9 mouse cellular contexts compared by ENCODE assay signal in the genomic region with DNA sequence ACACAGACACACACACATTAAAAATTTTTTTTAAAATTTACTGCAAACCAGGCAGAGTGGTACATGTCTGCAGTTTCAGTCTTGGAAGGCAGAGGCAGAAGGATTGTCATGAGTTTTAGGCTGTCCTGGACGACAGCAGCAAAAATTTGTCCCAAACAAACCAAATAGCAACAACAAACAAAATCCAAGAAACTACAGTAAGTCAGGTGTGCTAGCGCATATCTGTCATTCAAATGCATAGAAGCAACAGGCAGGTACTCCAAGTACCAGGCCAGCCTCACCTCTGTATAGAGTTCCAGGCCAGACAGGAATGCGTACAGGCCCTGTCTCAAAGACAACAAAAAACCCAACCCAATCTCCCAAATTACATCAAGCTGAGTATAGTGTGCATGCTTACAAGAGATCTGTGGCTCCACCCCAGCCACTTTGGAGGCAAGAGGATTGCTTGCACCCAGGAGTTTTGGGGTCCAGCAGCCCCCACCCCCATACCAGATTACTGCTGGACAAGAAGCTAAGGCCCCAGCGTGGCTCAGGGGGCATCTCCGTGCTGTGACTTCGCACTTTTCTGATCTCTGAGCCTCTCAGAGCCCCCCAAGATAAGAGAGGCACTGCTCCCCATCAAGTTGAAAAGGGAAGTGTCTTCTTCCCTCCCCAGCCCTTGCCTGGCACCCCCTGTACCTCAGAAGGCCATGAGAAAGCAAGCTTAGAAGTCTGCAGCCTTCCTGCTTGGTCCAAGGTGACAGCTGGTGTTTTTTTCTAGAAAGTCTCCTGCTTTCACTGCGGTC. TPM values are rescaled to one million over a fixed set of nuclear protein-coding genes. Genes with fewer than 3 reads are reported as not detected.
DNase-seq lines count a peak whose midpoint lies in the region; ATAC-seq and TF ChIP-seq lines count a peak whose summit lies in the region.
"Had no signal": no experiment of that assay in that cellular context is flagged by ENCODE, and none has a peak within 500 bp of the region (broad histone marks: within the 10 kb centered on the region; RNA-seq: fewer than 3 reads in every experiment).

No protein-coding gene starts in this region.

- H3K4me3 ChIP-seq in cerebellum, adult 2 months (replicated peaks; ENCODE audit: insufficient read depth, low read depth, low read length): no peak overlapping the region
- no peak overlapping the region for H3K4me3 ChIP-seq in kidney, embryonic 15.5 days (replicated peaks)
- H3K4me3 ChIP-seq in G1E (ENCODE audit: low read depth, low read length): peak overlapping the region; percentile 54; the same call in 1 of the 2 replicates
- no peak overlapping the region for H3K4me3 ChIP-seq in intestine, embryonic 16.5 days (ENCODE audit: low read length)

- no peaks in the 10 kb centered on the region for H3K9me3 ChIP-seq in kidney, embryonic 15.5 days (replicated peaks)
- H3K9me3 ChIP-seq in G1E (replicated peaks): no peaks in the 10 kb centered on the region
- H3K9me3 ChIP-seq in intestine, embryonic 16.5 days (ENCODE audit: control insufficient read depth, low read length): no peaks in the 10 kb centered on the region

- peaks cover 72% of the 10 kb centered on the region for H3K36me3 ChIP-seq in kidney, embryonic 15.5 days
- H3K36me3 ChIP-seq in G1E (replicated peaks): peaks cover 93% of the 10 kb centered on the region
- peaks cover 7% of the 10 kb centered on the region for H3K36me3 ChIP-seq in intestine, embryonic 16.5 days (ENCODE audit: control insufficient read depth, insufficient read depth, low read length)

- no peak overlapping the region for H3K27ac ChIP-seq in cerebellum, adult 2 months (ENCODE audit: insufficient read depth, low read length)
- 0 out of 2 replicates have a peak overlapping the region, but pooled peaks have one; percentile 64 for H3K27ac ChIP-seq in kidney, embryonic 15.5 days
- H3K27ac ChIP-seq in intestine, embryonic 16.5 days (ENCODE audit: low read length): peak overlapping the region; percentile 39; the same call in 1 of the 2 replicates

- no peak for ATAC-seq in kidney, embryonic 15.5 days (replicated peaks; ENCODE audit: low FRiP score)
- no peak for ATAC-seq in G1E (ENCODE audit: extremely low read depth, insufficient number of reproducible peaks, low FRiP score, poor library complexity, severe bottlenecking)
- no peak for ATAC-seq in intestine, embryonic 16.5 days
- ATAC-seq: activated CD4-positive, CD25-positive, alpha-beta regulatory T cell, adult 4 months had no signal

- whole genome bisulfite sequencing in cerebellum, adult 2 months: 69% methylated on average over 7 of the region's 7 CpGs
- WGBS in kidney, embryonic 15.5 days: 86% methylated on average over 7 of the region's 7 CpGs
- WGBS in intestine, embryonic 16.5 days: 75% methylated on average over 7 of the region's 7 CpGs

- no peak overlapping the region for H3K4me2 ChIP-seq in kidney, embryonic 15.5 days
- H3K4me2 ChIP-seq in intestine, embryonic 16.5 days (ENCODE audit: low read depth, low read length): no peak overlapping the region

- no peak for TF ChIP-seq POLR2A in cerebellum, adult 2 months (IDR thresholded peaks at IDR 0.05; ENCODE audit: borderline replicate concordance, insufficient read depth, low read length)

- TF ChIP-seq CTCF in cerebellum, adult 2 months (IDR thresholded peaks at IDR 0.05; ENCODE audit: borderline replicate concordance, insufficient read depth, low read depth, low read length): no peak
- TF ChIP-seq CTCF in G1E (IDR thresholded peaks at IDR 0.05; ENCODE audit: low read depth, low read length): no peak

- no peak overlapping the region for H3K9ac ChIP-seq in kidney, embryonic 15.5 days
- no peak overlapping the region for H3K9ac ChIP-seq in intestine, embryonic 16.5 days (ENCODE audit: low read depth, low read length)

- H3K27me3 ChIP-seq in cerebellum, adult 2 months (ENCODE audit: control insufficient read depth, insufficient read depth, low read length): no peaks in the 10 kb centered on the region
- H3K27me3 ChIP-seq in kidney, embryonic 15.5 days: no peaks in the 10 kb centered on the region
- H3K27me3 ChIP-seq in G1E (ENCODE audit: insufficient read depth, low read length): no peaks in the 10 kb centered on the region
- no peaks in the 10 kb centered on the region for H3K27me3 ChIP-seq in intestine, embryonic 16.5 days (replicated peaks; ENCODE audit: control insufficient read depth, insufficient read depth, low read length)

- peak; percentile 19 for DNase-seq in cerebellum, adult 9-11 months
- DNase-seq in cerebellum, adult 2 months: no peak
- no peak for DNase-seq in kidney, adult 8-10 months
- peak; percentile 38 for DNase-seq in G1E (ENCODE audit: low spot score)
- no peak for DNase-seq in B cell, adult 2 months
- no peak for DNase-seq in cerebellum, adult 18-20 months

- peaks cover 11% of the 10 kb centered on the region for H3K4me1 ChIP-seq in cerebellum, adult 2 months (ENCODE audit: control insufficient read depth, insufficient read depth, low read length)
- peaks cover 55% of the 10 kb centered on the region for H3K4me1 ChIP-seq in kidney, embryonic 15.5 days
- H3K4me1 ChIP-seq in G1E (ENCODE audit: insufficient read depth, low read depth, low read length): peaks cover 59% of the 10 kb centered on the region
- H3K4me1 ChIP-seq in intestine, embryonic 16.5 days (ENCODE audit: control insufficient read depth, insufficient read depth, low read length): peaks cover 23% of the 10 kb centered on the region

RNA-seq across cellular contexts. Expression of a gene that starts 6.3 kb away (rescaled TPM):
- polyA plus RNA-seq in cerebellum, adult 2 months (2012; rRNA removed): 5,061 and 5,782 TPM in 2 replicates
- 2,116 and 2,124 TPM in 2 replicates for polyA plus RNA-seq in kidney, embryonic 15.5 days (2015; fragmentation: Nextera tagmentation; extraction: Ambion mirVana)
- total RNA-seq in G1E (2014; fragmentation: Nextera tagmentation) (10,890 and 12,360 TPM in 2 replicates), G1E (2017) (2,600 and 3,109 TPM in 2 replicates)
- polyA plus RNA-seq in G1E (2012): 26,904 and 30,061 TPM in 2 replicates
- 2,256 and 2,328 TPM in 2 replicates for polyA plus RNA-seq in intestine, embryonic 16.5 days (2015; fragmentation: Nextera tagmentation; extraction: Ambion mirVana)

RNA-seq across cellular contexts. Expression of a gene that starts 14.9 kb away (rescaled TPM):
- 95.4 and 96.0 TPM in 2 replicates for polyA plus RNA-seq in cerebellum, adult 2 months (2012; rRNA removed)
- 9.6 and 10.4 TPM in 2 replicates for polyA plus RNA-seq in kidney, embryonic 15.5 days (2015; fragmentation: Nextera tagmentation; extraction: Ambion mirVana)
- total RNA-seq in G1E (2014; fragmentation: Nextera tagmentation): 20.4 and 25.1 TPM in 2 replicates
- total RNA-seq in G1E (2017): 12.3 and 14.5 TPM in 2 replicates
- polyA plus RNA-seq in G1E (2012): 26.9 and 31.7 TPM in 2 replicates
- 4.5 and 5.3 TPM in 2 replicates for polyA plus RNA-seq in intestine, embryonic 16.5 days (2015; fragmentation: Nextera tagmentation; extraction: Ambion mirVana)

RNA-seq across cellular contexts. Expression of a gene that starts 28.3 kb away (rescaled TPM):
- 24.5 and 24.9 TPM in 2 replicates for polyA plus RNA-seq in cerebellum, adult 2 months (2012; rRNA removed)
- polyA plus RNA-seq in kidney, embryonic 15.5 days (2015; fragmentation: Nextera tagmentation; extraction: Ambion mirVana): 65.0 and 69.0 TPM in 2 replicates
- 56.9 and 61.0 TPM in 2 replicates for total RNA-seq in G1E (2014; fragmentation: Nextera tagmentation)
- 87.7 and 89.2 TPM in 2 replicates for total RNA-seq in G1E (2017)
- polyA plus RNA-seq in G1E (2012): 53.4 and 90.0 TPM in 2 replicates
- polyA plus RNA-seq in intestine, embryonic 16.5 days (2015; fragmentation: Nextera tagmentation; extraction: Ambion mirVana): 59.5 and 66.8 TPM in 2 replicates

RNA-seq across cellular contexts. Expression of a gene that starts 31.5 kb away (rescaled TPM):
- 80.8 and 85.4 TPM in 2 replicates for polyA plus RNA-seq in cerebellum, adult 2 months (2012; rRNA removed)
- polyA plus RNA-seq in kidney, embryonic 15.5 days (2015; fragmentation: Nextera tagmentation; extraction: Ambion mirVana): 141 and 151 TPM in 2 replicates
- total RNA-seq in G1E (2014; fragmentation: Nextera tagmentation): 494 and 557 TPM in 2 replicates
- total RNA-seq in G1E (2017): 211 and 243 TPM in 2 replicates
- polyA plus RNA-seq in G1E (2012): 269 and 275 TPM in 2 replicates
- 67.8 and 78.0 TPM in 2 replicates for polyA plus RNA-seq in intestine, embryonic 16.5 days (2015; fragmentation: Nextera tagmentation; extraction: Ambion mirVana)

RNA-seq across cellular contexts. Expression of a gene that starts 31.6 kb away (rescaled TPM):
- polyA plus RNA-seq in cerebellum, adult 2 months (2012; rRNA removed): 61.6 and 70.4 TPM in 2 replicates
- 220 and 238 TPM in 2 replicates for polyA plus RNA-seq in kidney, embryonic 15.5 days (2015; fragmentation: Nextera tagmentation; extraction: Ambion mirVana)
- 51.3 and 59.6 TPM in 2 replicates for total RNA-seq in G1E (2014; fragmentation: Nextera tagmentation)
- total RNA-seq in G1E (2017): 143 and 156 TPM in 2 replicates
- polyA plus RNA-seq in G1E (2012): 114 and 162 TPM in 2 replicates
- 267 and 284 TPM in 2 replicates for polyA plus RNA-seq in intestine, embryonic 16.5 days (2015; fragmentation: Nextera tagmentation; extraction: Ambion mirVana)

Comparison
In these comparisons a context has a peak if more than half of its experiments do, and no peak if none do; other contexts are left out.
1. DNase-seq: peak in cerebellum, adult 9-11 months (single experiment) and G1E (single experiment); none in cerebellum, adult 2 months (0 of 2), kidney, adult 8-10 months (0 of 2), B cell, adult 2 months (0 of 2) and cerebellum, adult 18-20 months (0 of 2).